Mouse (Mus musculus) cerebellum, adult 8-10 months (tissue): ENCODE results near the gene Cacybp.

ENCODE experiments used
- DNase-seq: peaks from one replicate; pipeline ENCODE4 v3.0.0; 2022

Cacybp gene

DNA sequence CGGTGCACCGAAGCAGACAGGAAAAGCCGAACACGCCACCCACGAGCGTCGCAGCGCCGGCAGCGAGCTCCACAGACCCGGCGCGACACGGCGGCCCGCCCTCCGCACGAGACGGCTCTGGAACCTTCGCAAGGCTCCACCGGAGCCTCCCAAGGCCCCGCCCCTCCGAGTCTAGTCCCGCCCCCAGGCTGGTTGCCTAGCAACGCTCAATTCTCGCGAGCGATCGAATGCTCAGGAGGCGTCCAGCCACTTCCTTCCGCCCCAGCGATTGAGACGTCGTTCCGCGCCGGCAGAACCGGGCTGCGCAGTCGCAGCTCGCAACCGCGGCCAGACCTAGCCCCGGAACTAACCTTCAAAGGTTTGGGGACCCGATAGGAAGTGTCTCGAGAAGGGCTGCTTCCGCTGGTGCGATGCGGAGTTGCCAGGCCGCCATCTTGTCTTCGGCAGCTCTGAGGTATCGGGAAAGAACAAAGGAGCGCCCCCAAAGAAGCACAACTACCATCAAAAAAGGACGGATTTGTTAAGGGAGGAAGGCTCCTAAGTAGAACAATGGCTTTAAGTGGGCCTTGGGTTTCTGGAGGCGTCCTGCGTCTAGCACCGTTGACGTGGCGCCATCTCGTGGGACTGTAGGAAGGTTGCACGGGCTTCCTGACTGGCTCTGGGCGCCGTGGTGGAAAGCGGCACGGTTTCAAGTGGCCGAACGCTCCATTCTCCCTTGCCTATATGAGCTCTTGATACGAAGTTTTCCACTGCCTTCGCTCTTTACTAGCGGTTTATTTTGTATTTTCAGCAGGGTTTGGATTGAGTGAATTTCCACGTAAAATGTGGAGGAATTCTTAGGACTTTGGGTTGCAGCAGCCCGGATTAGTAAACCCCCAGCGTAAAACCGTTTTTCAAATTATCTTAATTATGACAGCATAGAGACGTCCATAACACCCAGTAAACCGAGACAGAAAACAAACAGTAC is at the start of gene Cacybp:
Gene Cacybp (minus strand): TSS at position 173 of the 967 bp plus-strand sequence.
- peak; percentile 100 for DNase-seq

DNA sequence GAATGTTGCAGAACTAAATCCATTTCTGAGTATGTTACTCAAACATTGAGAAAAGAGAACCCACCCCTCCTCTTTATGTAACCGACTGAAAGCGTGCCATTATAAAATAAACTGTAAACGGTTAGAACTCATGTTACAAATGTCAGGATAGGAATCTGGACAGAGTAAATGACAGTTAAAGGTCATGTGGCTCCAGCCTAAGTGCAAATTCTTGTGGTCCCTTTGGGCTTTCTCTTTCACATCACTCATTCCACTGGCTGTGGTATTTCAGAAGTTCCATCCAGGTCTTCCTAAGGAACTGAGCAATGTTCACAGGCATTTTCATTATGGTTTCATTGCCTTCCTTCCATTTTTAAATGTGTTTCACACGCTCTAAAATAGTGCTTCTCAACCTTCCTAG is 49.7 kb upstream of the Cacybp start:
- DNase-seq, result no peak

DNA sequence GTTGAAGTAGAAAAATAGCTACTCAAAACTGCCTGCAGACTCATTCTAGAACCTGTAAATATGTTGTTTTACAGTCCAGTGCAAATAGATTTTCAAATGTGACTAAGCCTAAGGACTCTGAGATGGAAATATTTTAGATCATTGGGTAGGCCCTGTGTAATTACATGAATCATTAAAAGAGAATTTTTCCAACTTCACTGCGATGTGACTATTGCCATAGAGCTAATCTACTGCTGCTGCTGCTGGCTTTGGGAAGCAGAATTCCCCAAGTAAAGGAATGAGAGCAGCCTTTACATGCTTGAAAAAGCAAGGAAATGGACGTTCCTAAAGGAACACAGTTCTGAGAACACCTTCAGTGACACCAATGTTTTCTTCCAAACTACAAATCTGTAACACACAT is 49.2 kb upstream of the Cacybp start:
- no peak for DNase-seq

DNA sequence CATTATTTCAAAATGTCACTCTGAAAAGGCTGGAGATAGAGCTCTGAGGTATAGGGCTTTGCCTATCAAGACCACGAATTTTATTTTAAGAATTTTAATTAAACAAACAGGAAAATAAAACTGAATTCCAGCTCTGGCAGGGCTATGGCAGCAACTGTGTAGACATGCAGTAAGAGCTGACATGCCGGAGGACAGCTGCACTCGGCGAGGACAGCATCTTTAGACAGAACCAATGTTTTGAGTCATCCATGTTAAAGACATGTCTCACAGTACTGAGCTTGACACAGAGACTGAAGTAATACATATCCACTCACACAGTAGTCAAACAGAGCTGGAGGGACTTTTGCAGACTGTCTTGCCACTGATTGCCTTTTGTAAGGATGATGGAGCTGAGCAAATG is 47.9 kb upstream of the Cacybp start:
- DNase-seq, result no peak

DNA sequence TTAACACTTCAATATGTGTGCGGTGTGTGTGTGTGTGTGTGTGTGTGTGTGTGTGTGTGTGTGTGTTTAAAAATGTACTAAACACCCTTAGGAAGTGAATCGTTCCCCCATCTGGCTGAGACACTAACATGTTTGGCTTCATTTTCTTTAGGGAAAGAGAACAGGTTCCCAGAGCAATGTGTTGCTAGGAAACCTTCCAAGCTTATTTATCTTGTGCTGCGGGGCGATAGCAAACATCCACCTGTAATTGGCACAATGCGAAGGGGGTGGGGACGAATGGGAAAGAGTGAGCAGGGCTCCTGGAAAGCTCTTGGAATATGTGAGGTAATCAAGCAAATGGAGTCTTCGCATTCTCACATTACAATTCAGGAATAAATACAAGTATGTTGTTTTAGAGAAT is 47.2 kb upstream of the Cacybp start:
- peak; percentile 39 for DNase-seq

DNA sequence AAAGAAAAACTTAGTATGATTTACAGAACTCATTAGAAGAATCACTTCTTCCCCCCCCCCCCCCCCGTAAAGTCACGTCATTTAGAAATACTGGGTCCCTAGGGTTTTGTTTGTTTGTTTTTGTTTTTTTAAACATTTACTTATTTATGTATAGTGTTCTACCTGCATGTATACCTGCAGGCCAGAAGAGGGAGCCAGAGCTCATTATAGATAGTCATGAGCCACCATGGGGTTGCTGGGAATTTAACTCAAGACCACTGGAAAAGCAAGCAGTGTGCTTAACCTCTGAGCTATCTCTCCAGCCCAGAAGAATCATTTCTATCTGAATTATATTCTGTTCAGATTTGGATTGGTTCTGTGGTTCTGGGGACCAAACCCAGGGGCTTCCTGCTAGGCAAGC is 40.4 kb upstream of the Cacybp start:
- DNase-seq, result no peak

DNA sequence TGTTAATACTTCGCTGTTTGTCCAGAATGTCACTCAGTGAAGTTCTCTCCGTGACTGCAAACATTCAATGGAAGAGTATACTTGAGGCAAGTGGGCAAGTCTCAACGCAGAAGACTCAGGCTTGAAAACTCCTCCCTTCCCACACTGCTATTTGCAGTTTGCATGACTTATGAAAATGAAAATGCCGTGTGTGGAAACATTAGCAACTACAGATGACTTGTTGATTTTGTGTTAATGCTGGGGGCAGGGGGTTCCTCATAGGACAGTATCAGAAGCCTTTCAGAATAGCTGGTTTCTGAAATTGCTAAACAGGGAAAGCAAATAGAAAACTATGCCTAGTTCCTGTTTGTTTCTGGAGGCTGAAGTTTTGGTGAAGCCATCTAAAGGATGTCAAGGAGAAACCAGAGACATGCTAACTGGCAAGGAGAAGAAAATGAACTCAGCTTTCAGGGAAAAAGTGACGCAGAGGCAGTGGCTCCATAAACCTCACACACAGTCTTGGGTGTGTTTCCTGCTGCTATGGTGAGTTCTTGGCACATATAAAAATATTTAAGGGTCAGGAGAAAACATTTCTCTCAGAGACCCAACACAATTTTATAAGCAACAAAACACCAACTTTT is 38.8 kb upstream of the Cacybp start:
- no peak for DNase-seq

DNA sequence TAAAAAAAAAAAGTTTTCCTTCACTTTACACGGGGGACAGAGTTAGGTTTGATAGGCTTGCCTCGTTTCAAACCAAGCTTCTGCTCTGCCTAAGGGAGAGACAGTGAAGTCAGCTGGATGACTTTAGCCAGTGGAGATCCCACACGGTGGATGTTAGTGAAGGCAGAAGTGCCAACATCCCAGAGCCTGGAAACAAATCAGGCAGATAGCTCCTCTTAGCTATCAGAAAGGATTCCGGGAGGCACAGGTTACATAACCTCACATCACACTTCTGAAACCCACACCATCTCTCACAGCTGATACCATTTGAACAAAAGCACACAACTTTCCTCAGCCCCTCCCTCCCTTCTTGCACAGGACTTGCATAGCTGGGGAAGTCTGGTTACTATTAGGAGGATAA is 38.1 kb upstream of the Cacybp start:
- DNase-seq, result no peak

DNA sequence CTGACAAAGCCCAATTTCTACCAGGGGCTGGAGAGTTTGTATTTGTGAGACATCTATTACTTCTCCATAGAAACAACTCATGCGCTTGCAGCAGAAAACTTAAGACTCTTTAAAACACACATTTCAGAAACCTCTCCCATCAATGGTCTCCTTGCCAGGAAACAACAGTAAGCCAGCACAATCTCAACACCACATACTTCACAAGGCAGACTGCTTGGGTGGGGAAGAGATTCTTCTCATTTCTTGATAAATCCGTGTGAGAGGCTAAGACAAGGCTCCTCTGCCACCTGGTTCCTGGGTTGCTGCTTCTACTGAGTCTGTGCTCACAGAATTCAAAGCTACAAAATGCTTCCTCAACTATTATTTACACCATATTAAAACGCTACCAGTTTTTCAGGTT is 37.1 kb upstream of the Cacybp start:
- no peak for DNase-seq

DNA sequence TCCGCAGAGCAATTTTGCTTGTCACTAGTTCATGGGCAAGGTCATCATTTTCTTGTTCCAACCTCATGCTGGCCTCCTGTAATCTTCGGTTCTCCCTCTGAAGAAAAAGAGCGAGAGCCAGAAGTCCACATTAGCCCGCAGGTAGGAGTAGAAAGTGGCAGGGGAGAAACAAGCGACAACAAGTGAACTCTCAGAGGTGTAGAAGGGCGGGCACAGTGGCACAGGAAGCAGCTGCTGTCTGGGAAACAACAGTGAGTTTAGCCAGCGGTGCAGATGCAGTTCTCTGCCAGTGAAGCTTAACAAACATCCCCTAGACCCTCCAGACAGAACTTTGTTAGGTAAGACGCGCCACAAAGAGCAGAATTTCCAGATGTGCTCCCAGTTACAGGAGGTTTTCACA is 34.8 kb upstream of the Cacybp start:
- DNase-seq, result no peak

DNA sequence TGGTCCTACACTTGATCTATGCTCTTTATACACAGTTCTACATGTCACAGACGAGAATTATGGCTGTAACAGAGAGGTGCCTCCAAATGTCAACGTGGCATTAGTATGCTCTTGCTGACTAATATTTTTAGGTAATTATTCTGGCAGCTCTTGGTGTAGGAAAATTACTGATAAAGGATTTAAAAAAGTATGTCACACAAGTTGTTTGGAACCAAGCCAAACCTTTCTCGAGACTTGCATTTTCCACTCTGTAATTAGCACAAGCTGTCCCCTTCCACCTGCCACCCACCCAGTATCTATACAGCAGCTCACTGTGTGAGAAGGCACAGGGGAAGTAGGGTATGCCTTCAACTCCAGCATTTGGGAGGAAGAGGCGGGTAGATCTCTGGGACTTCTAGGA is 34.2 kb upstream of the Cacybp start:
- DNase-seq, result no peak

DNA sequence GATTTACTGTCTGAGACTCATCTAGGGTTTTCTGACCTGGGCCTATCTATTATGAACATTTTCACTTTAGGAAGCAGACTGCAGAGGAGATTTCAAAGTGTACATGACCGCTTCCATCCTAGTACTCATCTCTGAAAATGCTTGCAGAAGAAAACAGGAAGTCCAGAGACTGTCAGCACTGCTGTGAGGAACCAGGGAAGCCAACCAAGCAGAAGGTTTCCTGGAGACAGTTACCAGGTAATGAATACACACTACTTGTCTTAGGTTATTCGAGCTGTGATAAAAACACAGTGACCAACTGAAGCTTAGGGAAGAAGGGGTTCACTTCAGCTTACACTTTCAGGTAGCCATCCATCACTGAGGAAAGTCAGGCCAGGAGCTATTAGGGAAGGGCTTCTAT is 33.3 kb upstream of the Cacybp start:
- DNase-seq, result no peak

DNA sequence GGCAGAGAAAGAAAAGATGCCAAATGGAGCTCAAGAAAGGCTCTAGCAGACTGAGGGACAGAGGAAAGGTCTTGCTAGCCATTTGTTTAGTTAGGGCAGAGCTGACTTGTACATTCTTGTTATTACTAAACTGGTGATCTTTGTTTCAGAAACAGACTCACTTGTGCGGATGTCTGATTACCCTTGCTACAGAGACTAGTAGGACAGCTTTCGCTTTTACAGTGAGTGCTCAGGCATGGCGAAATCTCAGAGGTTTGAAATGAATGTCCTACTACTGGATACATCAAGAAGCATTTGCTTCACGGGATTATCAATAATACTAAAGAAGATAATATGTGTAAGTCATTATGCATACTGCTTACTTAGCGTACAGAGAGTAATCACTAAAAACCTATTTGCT is 32.0 kb upstream of the Cacybp start:
- DNase-seq, result no peak

DNA sequence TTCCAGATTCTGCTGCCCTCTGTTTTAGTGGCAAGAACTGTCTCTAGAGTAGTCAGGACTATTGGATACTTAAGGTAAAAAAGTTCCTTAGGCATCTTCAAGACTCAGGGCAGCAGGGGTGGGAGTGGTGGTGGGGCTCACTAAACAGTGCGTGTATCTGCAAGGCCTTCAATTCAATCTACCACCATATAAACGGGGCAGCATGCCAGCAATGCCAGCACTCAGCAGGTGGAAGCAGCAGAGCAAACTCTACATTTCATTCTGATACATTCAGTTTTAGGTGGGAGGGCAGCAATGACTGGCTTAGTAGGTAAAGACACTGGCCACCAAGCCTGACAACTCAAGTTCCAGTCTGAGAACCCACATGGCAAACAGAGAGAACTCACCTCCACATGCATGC is 27.4 kb upstream of the Cacybp start:
- no peak for DNase-seq

DNA sequence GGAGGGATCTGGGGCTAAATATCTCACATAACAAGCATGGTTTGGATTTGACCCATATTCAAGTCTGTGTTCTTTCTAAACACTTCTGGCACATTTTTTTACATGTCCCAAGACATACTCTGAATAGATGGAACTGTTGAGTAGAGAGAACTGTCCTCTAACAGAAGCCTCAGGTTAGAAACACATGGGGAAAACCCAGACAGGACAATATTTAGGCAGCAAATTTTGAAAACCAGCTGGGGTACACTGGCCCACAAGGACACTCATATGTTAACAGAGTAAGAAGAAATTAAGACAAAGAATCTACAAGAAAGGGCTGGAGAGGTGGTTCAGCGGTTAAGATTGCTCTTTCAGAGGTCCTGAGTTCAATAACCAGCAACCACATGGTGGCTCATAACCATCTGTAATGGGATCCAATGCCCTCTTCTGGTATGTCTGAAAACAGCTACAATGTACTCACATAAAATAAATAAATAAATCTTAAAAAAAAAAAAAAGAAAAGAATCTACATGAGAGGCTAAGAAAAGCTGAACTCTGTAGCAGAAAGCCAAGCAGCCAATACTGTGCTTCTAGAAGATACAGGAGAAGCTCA is 26.3 kb upstream of the Cacybp start:
- no peak for DNase-seq

DNA sequence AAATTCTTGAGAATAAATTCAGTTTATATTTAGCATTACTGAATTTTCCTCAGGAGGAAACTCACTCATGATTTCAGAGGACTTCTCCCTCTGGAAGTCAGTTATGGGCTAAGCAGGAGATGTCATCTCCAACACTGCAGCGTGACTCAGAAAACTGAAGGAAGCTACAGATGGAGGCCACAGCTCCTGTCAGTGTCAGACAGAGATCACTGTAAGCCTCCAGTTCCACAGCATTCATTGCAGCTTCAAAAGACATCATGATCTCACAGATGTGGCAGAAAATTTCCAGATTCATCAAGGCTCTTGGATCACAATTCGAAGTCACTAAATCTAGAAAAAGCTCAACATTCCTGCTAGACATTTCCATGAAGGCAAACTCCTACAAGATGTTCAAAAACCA is 25.3 kb upstream of the Cacybp start:
- DNase-seq, result no peak

DNA sequence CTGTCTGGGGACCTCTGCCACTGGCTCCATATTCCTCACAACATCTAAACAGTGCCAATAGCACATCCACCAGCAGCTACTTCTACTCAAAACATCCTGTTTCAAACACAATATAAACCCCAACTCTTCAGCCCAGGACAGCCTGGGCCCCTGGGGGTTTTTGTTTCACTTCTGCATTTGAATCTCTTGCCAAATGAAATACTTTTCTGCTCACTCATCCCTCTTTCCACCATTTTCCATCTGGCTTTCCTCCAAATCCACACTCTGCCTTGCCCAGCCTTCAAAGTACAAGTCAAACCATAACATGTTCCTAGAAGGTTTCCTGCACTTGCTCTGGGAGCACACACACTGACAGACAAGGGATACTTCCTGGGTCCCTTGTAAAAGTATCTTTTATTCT is 21.2 kb upstream of the Cacybp start:
- no peak for DNase-seq

DNA sequence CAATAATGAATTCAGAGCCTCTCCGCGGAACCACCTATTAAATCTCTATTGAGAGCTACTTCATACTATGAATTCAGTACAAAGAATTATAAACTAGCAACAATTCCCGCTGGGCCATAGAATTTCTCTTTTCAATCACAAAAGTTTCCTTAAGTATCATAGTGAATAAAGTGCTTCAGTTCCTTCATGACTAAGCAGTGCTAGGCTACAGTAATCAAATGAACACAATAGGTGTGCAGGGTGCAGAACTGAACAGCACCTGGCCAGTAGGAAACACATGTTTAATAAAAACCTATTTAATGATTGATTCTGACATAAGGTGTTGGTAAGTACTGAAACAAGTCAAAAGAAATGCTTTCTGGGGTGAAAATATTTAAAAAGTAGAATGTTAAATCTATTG is 19.4 kb upstream of the Cacybp start:
- no peak for DNase-seq

DNA sequence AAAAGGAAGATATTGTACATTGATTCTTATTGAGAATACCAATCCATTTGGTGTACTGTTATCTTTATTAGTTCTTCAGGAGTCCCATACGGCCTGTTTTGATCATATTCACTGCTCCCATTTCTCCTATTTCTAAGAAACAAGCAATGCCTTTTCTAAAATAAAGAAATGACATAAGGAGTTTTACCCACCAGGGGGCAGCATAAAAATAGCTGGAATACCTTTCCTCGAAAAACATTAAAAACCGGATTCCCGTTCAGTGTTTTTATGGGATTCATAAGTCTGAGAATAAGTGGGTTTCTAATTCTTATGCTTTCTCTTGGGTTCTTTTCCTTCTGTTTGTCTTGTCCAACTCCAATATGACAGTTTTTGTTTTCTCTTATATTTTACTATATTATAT is 18.3 kb upstream of the Cacybp start:
- peak; percentile 62 for DNase-seq

DNA sequence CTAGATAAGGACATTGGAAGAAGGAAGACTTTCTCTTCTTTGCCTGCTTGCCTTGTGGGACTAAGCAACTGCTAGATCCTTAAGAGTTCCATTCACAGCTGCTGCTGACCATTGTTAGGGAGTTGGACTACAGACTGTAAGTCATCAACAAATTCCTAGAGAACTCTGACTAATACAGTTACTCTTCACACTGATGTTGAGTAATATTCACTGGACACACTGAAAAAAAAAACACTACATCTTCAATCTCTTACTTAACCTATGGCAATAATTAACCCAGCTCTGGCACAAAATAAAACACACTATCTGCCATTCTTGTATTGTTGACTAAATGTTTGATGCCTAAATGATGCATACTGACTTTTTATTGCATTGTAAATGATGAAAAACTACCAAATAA is 15.2 kb upstream of the Cacybp start:
- DNase-seq, result no peak

DNA sequence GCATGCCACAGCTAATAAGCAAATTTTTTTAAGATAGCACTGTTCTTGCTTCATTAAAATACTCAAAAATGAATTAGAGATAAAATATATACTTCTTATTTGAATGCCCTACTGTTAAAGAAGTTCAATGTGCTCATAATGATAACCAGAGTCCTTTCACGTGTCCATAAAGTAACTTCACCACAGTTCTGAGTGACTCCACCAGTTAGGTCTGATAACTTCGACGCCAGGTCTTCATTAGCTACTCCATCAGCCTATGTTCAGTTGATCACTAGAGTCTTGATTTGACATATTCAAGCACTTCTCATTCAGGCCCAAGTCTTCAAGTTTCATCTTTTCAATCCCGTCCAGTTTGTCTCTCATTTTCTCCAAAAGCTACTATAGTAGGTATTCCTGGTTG is 14.5 kb upstream of the Cacybp start:
- no peak for DNase-seq

DNA sequence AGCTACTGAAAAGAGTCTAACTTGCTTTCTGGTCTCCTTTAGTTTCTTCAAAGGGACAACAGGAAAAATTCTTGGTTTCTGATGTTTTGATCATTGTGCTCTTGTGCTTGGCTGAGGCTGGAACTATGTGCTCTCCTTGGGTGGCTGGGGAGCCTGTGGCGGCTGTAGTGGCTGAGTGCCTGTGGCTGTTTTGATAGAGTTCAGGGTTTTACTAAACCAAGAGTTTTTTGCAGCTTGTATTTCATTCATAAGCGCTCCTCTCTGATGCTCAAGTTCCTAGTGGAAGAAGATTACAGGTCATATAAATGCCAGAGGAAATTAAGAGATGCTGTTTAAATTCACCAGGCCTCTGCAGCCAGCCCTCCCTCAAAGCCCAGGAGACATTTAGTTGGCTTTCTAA is 11.4 kb upstream of the Cacybp start:
- DNase-seq, result no peak

DNA sequence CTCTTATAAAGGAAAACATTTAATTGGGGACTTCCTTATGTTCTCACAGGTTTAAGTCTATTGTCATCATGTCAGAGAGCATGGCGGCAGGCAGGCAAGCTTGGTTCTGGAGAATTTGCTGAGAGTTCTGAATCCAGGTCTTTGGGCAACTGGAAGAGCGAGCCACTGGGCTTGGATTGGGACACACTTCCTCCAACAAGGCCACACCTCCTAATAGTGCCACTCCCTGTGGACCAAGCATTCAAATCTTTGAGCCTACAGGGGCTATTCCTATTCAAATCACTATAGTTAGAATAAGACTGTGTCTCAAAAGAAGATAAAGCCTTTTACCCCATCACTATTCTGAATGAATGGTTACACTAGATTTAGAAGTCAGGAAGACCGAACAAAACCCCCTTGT is 5.2 kb upstream of the Cacybp start:
- DNase-seq, result no peak

DNA sequence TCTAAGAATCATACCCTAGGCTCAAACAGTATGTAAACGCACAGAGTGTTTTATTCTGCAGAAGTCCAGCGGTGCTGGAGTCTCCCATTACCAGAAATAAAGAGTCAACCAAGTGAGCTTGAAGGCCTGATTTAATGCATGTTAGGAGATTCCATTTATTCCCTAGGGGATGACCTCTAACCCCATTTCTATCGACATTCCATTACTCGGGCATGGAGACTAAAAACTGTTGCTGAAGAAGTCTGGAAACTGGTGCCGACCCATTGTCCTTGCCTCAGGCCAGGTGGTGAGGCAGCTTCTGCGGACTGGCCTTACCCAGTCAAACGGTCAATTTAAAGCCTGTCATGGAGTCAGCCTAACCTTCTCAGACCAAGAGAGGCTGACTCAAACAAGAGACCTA is 1.5 kb upstream of the Cacybp start:
- DNase-seq, result no peak
